Mouse (Mus musculus): ENCODE measurements around the gene Gpat3. TPM values are rescaled to one million over a fixed set of nuclear protein-coding genes. Genes with fewer than 3 reads are reported as not detected.

The Gpat3 gene
- 1 to 10 TPM in 1 of 2 experiments, under 1 TPM in 1; 0.37 to 1.0 TPM for polyA plus RNA-seq (2017; shearing (Covaris generic))

- ATAC-seq: peak; percentile 13
Measured at GRCm38 (mm10) chr5:100845485-100845847, at the start of gene Gpat3. TSS of gene Gpat3 (plus strand) at chr5:100845713.

GRCm38 (mm10) chr5:100798165-100798860, 47.2 kb upstream of the Gpat3 start, which contains the start of the genes Helq and Mrps18c:
TSS of gene Helq (minus strand) at chr5:100798598.
TSS of gene Mrps18c (plus strand) at chr5:100798627.
- ATAC-seq: peak; percentile 88

- no peak for ATAC-seq
Measured at GRCm38 (mm10) chr5:100818341-100818740, 27.2 kb upstream of the Gpat3 start.

GRCm38 (mm10) chr5:100819568-100820480, 25.7 kb upstream of the Gpat3 start:
- no peak for ATAC-seq

GRCm38 (mm10) chr5:100820483-100821184, 24.9 kb upstream of the Gpat3 start, which contains the start of gene Abraxas1:
TSS of gene Abraxas1 (minus strand) at chr5:100820965.
- peak; percentile 95 for ATAC-seq

GRCm38 (mm10) chr5:100821375-100821774, 24.1 kb upstream of the Gpat3 start:
- no peak for ATAC-seq

GRCm38 (mm10) chr5:100822826-100823225, 22.7 kb upstream of the Gpat3 start:
- no peak for ATAC-seq

GRCm38 (mm10) chr5:100825975-100826374, 19.5 kb upstream of the Gpat3 start:
- ATAC-seq: no peak

GRCm38 (mm10) chr5:100826531-100826930, 19.0 kb upstream of the Gpat3 start:
- ATAC-seq: no peak

- ATAC-seq: no peak
Measured at GRCm38 (mm10) chr5:100828701-100829100, 16.8 kb upstream of the Gpat3 start.

- no peak for ATAC-seq
Measured at GRCm38 (mm10) chr5:100832680-100833079, 12.8 kb upstream of the Gpat3 start.

- ATAC-seq: no peak
Measured at GRCm38 (mm10) chr5:100833841-100834240, 11.7 kb upstream of the Gpat3 start.

GRCm38 (mm10) chr5:100835862-100836538, 9.5 kb upstream of the Gpat3 start:
- no peak for ATAC-seq

GRCm38 (mm10) chr5:100837907-100838306, 7.6 kb upstream of the Gpat3 start:
- no peak for ATAC-seq

- ATAC-seq: no peak
Measured at GRCm38 (mm10) chr5:100844485-100844884, 1.0 kb upstream of the Gpat3 start.

- peak; percentile 71 for ATAC-seq
Measured at GRCm38 (mm10) chr5:100845848-100846598, 510 bp downstream of the Gpat3 start.

GRCm38 (mm10) chr5:100846599-100846920, 1.0 kb downstream of the Gpat3 start:
- no peak for ATAC-seq

- ATAC-seq: no peak
Measured at GRCm38 (mm10) chr5:100847143-100847542, 1.6 kb downstream of the Gpat3 start.

GRCm38 (mm10) chr5:100853963-100854362, 8.4 kb downstream of the Gpat3 start:
- ATAC-seq: no peak

- ATAC-seq: no peak
Measured at GRCm38 (mm10) chr5:100856552-100856951, 11.0 kb downstream of the Gpat3 start.

- no peak for ATAC-seq
Measured at GRCm38 (mm10) chr5:100860417-100861053, 15.0 kb downstream of the Gpat3 start.

Data from activated CD4-positive, CD25-positive, alpha-beta regulatory T cell, adult 4 months (primary cell).